Mouse (Mus musculus) forebrain, postnatal 0 days (tissue): ENCODE results near the gene Foxd1. TPM values are rescaled to one million over a fixed set of nuclear protein-coding genes. Genes with fewer than 3 reads are reported as not detected.
A peak's percentile ranks its signal among the peaks of the same experiment; 100 is the strongest.

Experiments used
- ATAC-seq: fragments of 200-750 bp; cut with Nextera tagmentation; 2 replicates; pipeline ENCODE4 v1.8.0; 2017; ENCODE audit warnings: mild to moderate bottlenecking, moderate library complexity
- DNase-seq: peaks from one replicate; pipeline ENCODE4 v3.0.0-alpha.2; 2015
- H3K27ac ChIP-seq: fragments of 300-500 bp; sonication (generic); 2 replicates; pipeline ENCODE4 v1.5.1; 2014; ENCODE audit warnings: low read depth, mild to moderate bottlenecking, antibody characterized with exemption, low read length, moderate library complexity, mixed read lengths
- H3K27me3 ChIP-seq: fragments of 300-500 bp; sonication (generic); 2 replicates; pipeline ENCODE4 v1.6.1; 2014; ENCODE audit warnings: mild to moderate bottlenecking, low read length, mixed read lengths; ENCODE audit not compliant: insufficient read depth
- H3K36me3 ChIP-seq: fragments of 300-500 bp; sonication (generic); 2 replicates; pipeline ENCODE4 v1.6.1; 2014; ENCODE audit warnings: mild to moderate bottlenecking, moderate library complexity; ENCODE audit not compliant: insufficient read depth
- H3K4me1 ChIP-seq: fragments of 300-500 bp; sonication (generic); 2 replicates; pipeline ENCODE4 v1.6.1; 2014; ENCODE audit warnings: antibody characterized with exemption; ENCODE audit not compliant: insufficient read depth
- H3K4me2 ChIP-seq: fragments of 300-500 bp; sonication (generic); 2 replicates; pipeline ENCODE4 v1.6.1; 2014; ENCODE audit warnings: low read depth, mild to moderate bottlenecking, moderate library complexity
- H3K4me3 ChIP-seq: fragments of 300-500 bp; sonication (generic); 2 replicates; pipeline ENCODE4 v1.5.1; 2014; ENCODE audit warnings: low read depth, low read length, mixed read lengths
- H3K9ac ChIP-seq: fragments of 300-500 bp; sonication (generic); 2 replicates; pipeline ENCODE4 v1.6.1; 2014; ENCODE audit warnings: mild to moderate bottlenecking
- H3K9me3 ChIP-seq: fragments of 300-500 bp; sonication (generic); 2 replicates; pipeline ENCODE4 v1.6.1; 2016; ENCODE audit warnings: low read length
- CTCF ChIP-seq: sonication (generic); IDR thresholded peaks from 2 replicates; pipeline ENCODE4 v1.5.1; 2016; ENCODE audit warnings: antibody characterized with exemption, control low read depth, low read depth
- WGBS: fragments of 180-500 bp; shearing (Covaris S2); extraction: QIAGEN DNeasy Blood & Tissue Kit; methylation state at CpG from one replicate; pipeline ENCODE4 v1.1.7; 2014; 5-methylcytosine and 5-hydroxymethylcytosine counted together
- polyA plus RNA-seq: library from polyadenylated mRNA; unstranded; fragments of >200 nt; fragmentation: Nextera tagmentation; extraction: Ambion mirVana; gene quantifications from 2 replicates; pipeline ENCODE4 v1.2.1, GENCODE M21; 2015
- total RNA-seq: library from RNA; depleted of rRNA; stranded (reverse); fragments of >200 nt; gene quantifications from 2 replicates; pipeline ENCODE4 v1.2.3, GENCODE M21; 2014

Foxd1 gene
- total and polyA plus RNA-seq, 2 experiments from 2014 or later = 0.86 to 2.0 TPM

DNA sequence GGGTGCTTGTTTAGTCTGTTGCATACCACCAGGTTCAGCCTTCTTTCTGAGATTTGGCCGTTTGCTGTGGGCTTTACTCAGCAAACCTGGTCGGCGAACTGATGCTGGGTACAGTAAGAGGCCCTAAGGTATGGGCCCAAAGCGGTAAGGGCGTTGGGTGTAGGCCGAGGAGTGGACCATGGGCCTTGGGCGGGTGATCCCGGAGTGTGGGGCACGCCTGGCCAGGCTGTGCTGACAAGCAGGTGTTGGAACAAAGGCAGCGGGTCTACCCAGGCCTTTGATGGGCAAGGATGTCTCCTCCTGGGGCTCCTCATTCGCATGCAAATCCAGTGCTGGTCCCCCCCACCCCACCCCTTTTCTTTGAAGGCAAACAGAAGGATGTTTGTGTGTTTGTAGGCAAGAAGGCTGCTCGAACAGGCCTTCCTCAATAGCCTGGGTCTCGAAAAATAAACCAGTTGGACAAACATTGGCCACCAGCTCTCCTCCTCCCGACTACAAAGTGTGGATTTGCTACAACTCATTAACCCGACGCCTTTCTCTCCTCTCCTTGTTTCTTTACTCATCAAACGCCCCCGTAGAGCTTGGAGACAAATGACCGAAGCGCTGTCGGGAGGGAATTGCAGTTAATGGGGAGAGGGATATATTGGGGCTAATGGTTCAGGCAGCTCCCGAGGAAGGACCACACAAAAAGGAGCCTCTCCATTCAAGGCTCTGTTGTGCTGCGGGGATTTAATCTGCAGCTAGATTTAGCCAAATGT, 4.6 kb downstream of the Foxd1 start:
- H3K4me1 ChIP-seq = 0 out of 2 replicates have a peak, but pooled peaks cover 4% of the 10 kb centered on the region
- no peak for TF ChIP-seq CTCF
- H3K4me3 ChIP-seq = no peak overlapping the region
- H3K27me3 ChIP-seq = peaks cover 67% of the 10 kb centered on the region
- no peak for ATAC-seq
- H3K9me3 ChIP-seq = no peaks in the 10 kb centered on the region
- 4% methylated on average over 23 of the region's 23 CpGs for WGBS
- DNase-seq = peak; percentile 5
- no peak overlapping the region for H3K27ac ChIP-seq
- H3K4me2 ChIP-seq = no peak overlapping the region
- H3K9ac ChIP-seq = no peak overlapping the region
- no peaks in the 10 kb centered on the region for H3K36me3 ChIP-seq

DNA sequence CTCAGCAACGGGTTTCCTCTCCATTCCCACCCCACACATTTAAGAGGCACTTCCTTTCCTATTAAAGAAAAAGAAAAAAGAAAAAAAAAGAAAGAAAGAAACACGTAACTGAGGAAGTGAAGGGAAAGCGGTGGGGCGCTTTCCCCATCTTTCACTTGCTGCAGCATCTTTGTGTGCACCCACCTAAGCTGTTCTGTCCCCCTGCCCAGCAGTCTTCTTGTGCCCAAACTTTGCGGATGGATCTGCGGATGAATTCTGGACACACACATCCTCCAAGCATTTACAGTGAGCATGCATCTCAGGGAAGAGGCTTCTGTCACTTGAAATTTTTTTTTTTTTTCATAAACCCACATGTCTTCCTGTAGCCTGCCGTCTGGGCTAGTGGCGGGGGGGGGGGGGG, 5.3 kb downstream of the Foxd1 start:
- peak; percentile 2 for DNase-seq

DNA sequence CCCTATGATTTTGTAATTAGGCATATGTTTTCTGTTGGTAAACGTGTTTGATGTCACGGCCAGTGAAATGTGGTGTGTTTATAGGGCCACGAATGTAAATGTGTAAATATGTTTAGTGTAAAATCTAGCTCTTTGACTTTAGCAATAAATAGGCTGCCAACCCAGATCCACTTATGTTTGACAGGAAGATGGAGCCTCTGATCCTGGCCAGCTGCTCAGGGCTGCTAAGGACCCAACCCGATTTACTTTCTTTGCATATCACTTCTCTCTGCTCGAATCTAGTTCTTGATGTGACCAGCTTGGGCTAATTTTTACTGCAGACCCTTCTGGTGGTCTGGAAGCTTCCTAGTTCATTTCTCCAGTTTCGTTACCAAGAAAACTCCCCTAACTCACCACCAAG, 6.3 kb downstream of the Foxd1 start:
- Histone ChIP-seq H3K4me2 (no peak overlapping the region), H3K9ac (no peak overlapping the region), H3K4me3 (no peak overlapping the region), H3K27me3 (peaks cover 78% of the 10 kb centered on the region), H3K36me3 (no peaks in the 10 kb centered on the region), H3K27ac (no peak overlapping the region), H3K9me3 (no peaks in the 10 kb centered on the region), H3K4me1 (no peaks in the 10 kb centered on the region)
- ATAC-seq (no peak), DNase-seq (no peak)
- WGBS = 5% methylated on average over 6 of the region's 6 CpGs
- TF ChIP-seq CTCF = no peak

More for the DNA sequence above, 5.3 kb downstream of the Foxd1 start:
- peaks cover 68% of the 10 kb centered on the region for H3K27me3 ChIP-seq
- 5% methylated on average over 6 of the region's 8 CpGs for WGBS
- TF ChIP-seq CTCF = no peak
- ATAC-seq = no peak
- no peaks in the 10 kb centered on the region for H3K9me3 ChIP-seq
- H3K9ac ChIP-seq = no peak overlapping the region
- H3K27ac ChIP-seq = no peak overlapping the region
- 0 out of 2 replicates have a peak, but pooled peaks cover 1% of the 10 kb centered on the region for H3K4me1 ChIP-seq
- H3K4me3 ChIP-seq = no peak overlapping the region
- H3K4me2 ChIP-seq = no peak overlapping the region
- no peaks in the 10 kb centered on the region for H3K36me3 ChIP-seq

DNA sequence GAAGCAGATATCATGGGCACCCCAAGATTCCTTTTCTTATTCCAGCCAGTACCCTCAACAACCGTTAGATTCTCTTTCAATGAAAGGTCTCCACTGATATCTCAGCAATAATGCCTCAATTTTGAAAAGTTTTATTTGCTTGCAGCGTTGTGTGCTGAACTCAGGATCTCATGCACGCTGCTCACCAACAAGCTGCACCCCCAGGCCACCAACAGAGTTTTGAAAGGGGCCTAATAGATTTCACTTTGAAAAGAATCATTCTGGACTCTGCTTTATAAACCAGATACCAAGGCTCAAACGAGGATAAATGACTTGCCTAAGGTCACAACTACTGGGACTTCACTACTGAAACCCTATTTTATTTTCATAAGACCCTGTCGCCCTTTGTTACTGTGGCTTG, 7.1 kb downstream of the Foxd1 start:
- no peak overlapping the region for H3K27ac ChIP-seq
- H3K4me2 ChIP-seq = no peak overlapping the region
- H3K27me3 ChIP-seq = peaks cover 80% of the 10 kb centered on the region
- TF ChIP-seq CTCF = no peak
- 7% methylated on average over 5 of the region's 5 CpGs for WGBS
- H3K36me3 ChIP-seq = no peaks in the 10 kb centered on the region
- no peaks in the 10 kb centered on the region for H3K4me1 ChIP-seq
- H3K9me3 ChIP-seq = no peaks in the 10 kb centered on the region
- H3K4me3 ChIP-seq = no peak overlapping the region
- no peak for ATAC-seq
- no peak overlapping the region for H3K9ac ChIP-seq
- DNase-seq = no peak

DNA sequence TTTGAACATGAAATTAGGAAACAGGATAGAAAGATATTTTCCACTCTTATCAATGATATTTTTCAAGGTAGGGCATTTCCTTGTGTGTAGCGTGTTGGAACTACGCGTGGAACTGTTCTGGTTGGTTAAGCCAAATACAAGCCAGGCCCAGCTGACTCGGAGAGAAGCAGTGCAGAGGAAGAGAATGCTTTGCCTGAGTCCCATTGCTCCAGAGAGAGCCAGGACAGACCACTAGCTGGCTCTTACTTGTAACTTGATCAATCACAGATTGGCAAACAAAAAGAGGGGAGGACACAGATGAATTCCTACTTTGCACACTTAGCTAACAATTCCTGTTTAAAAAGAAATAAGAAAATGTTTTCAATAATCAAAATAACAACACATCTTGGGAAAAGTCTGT, 9.0 kb downstream of the Foxd1 start:
- Histone ChIP-seq H3K9me3 (no peaks in the 10 kb centered on the region), H3K36me3 (no peaks in the 10 kb centered on the region), H3K4me3 (no peak overlapping the region), H3K27ac (no peak overlapping the region), H3K9ac (no peak overlapping the region), H3K4me2 (no peak overlapping the region), H3K4me1 (no peaks in the 10 kb centered on the region), H3K27me3 (peaks cover 86% of the 10 kb centered on the region)
- no peak for ATAC-seq
- DNase-seq = peak; percentile 4
- 6% methylated on average over 4 of the region's 4 CpGs for WGBS
- TF ChIP-seq CTCF = no peak

DNA sequence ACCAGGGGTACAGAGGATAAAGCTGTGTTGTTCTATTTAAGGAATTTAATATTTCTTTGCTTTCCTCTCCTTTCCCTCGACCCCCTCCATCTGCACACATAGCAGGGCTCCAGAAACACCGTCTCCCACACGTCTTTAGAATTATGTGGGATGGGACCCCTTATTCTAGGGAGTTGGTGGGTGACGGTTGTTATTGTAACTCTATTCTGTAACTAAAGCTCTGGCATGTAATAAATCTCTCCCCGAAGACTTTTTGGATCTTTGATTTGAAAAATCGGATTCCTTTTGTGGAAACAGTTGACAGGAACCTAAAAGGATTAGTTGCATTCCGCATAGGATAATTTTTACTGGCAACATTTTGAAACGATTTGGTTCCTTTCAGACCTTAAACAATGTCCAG, 11.0 kb downstream of the Foxd1 start:
- DNase-seq (peak; percentile 40), ATAC-seq (no peak)
- Histone ChIP-seq H3K36me3 (no peaks in the 10 kb centered on the region), H3K27me3 (peaks cover 87% of the 10 kb centered on the region), H3K4me2 (no peak overlapping the region), H3K4me1 (no peaks in the 10 kb centered on the region), H3K4me3 (no peak overlapping the region), H3K9me3 (no peaks in the 10 kb centered on the region), H3K9ac (no peak overlapping the region), H3K27ac (no peak overlapping the region)
- TF ChIP-seq CTCF = no peak
- WGBS = 4% methylated on average over 8 of the region's 8 CpGs

DNA sequence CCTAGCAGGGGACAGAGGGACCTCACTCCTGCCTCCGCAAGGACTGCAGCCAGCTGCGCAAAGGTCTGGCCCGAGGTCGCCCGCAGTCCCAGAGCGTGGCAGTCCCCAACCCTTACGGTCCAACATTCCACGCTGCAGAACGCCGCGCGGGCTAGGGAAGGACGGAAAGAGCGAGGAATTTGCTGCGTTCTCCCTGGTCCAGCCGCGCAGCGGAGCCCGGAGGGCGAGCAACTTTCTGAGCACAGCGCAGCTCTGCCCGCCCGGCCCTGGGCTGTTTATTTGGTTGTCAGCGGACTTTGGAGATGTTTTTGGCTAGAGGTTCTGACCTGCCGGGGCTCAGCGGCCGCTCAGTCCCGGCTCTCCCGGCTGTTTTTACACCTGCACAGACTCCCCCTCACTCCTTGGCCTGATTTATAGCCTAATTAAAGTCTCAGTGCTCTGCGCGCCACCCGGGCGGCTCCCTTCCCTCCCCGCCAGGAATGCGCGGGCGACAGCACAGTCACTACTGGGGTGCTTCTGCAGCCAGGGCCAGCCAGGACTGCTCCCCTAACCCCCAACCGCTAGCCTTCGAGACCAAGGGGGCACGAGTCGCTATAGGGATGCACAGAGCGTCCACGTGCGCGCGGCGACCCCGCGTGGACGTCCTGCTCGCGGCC, 11.9 kb downstream of the Foxd1 start:
- Histone ChIP-seq H3K36me3 (no peaks in the 10 kb centered on the region), H3K4me3 (no peak overlapping the region), H3K9me3 (no peaks in the 10 kb centered on the region), H3K27me3 (peaks cover 85% of the 10 kb centered on the region), H3K9ac (no peak overlapping the region), H3K27ac (no peak overlapping the region), H3K4me2 (peak overlapping the region; percentile 23; the same call in 1 of the 2 replicates), H3K4me1 (no peaks in the 10 kb centered on the region)
- DNase-seq (no peak), ATAC-seq (peak; percentile 42; the same call in 1 of the 2 replicates)
- WGBS = under 1% methylated on average over 52 of the region's 52 CpGs
- TF ChIP-seq CTCF = no peak
